Mouse (Mus musculus) ES-E14 (cell line): ENCODE measurements around the gene Cox5b.

Source experiments
- HCFC1 ChIP-seq: IDR thresholded peaks from 2 replicates; pipeline ENCODE4 v1.6.1; 2012; ENCODE audit warnings: low read length, inconsistent platforms, borderline replicate concordance; ENCODE audit not compliant: insufficient read depth
- ZC3H11A ChIP-seq: IDR thresholded peaks from 2 replicates; pipeline ENCODE4 v1.6.1; 2012; ENCODE audit warnings: low read depth, mild to moderate bottlenecking, inconsistent platforms, low read length, borderline replicate concordance

GRCm38 (mm10) chr1:36707166-36707565 lies 15.9 kb downstream of the Cox5b start:
- TF ChIP-seq ZC3H11A (no peak), HCFC1 (no peak)
